Mouse (Mus musculus) liver, adult 2 months (tissue): ENCODE measurements around the gene Elmsan1. TPM values are rescaled to one million over a fixed set of nuclear protein-coding genes. Genes with fewer than 3 reads are reported as not detected.

ENCODE experiments used
- DNase-seq: peaks from one replicate; pipeline ENCODE4 v3.0.0-alpha.2; 2011; ENCODE audit warnings: low read depth, low spot score; ENCODE audit errors: extremely low read depth
- H3K27ac ChIP-seq: fragments of 200-500 bp; replicated peaks from 2 replicates; pipeline ENCODE4 v1.5.1; 2012; ENCODE audit warnings: low read depth, mild to moderate bottlenecking, control low read depth, inconsistent platforms, low read length; ENCODE audit not compliant: insufficient read depth
- H3K27me3 ChIP-seq: fragments of 200-500 bp; 2 replicates; pipeline ENCODE4 v1.6.1; 2012; ENCODE audit warnings: mild to moderate bottlenecking, moderate library complexity, low read length, inconsistent platforms; ENCODE audit not compliant: control insufficient read depth, insufficient read depth
- H3K36me3 ChIP-seq: fragments of 200-500 bp; 2 replicates; pipeline ENCODE4 v1.6.1; 2012; ENCODE audit warnings: low read length, inconsistent platforms; ENCODE audit not compliant: control insufficient read depth, insufficient read depth
- H3K4me1 ChIP-seq: fragments of 200-500 bp; 2 replicates; pipeline ENCODE4 v1.6.1; 2011; ENCODE audit warnings: low read length; ENCODE audit not compliant: control insufficient read depth, insufficient read depth
- H3K4me3 ChIP-seq: fragments of 200-500 bp; 2 replicates; pipeline ENCODE4 v1.5.1; 2011; ENCODE audit warnings: low read depth, mild to moderate bottlenecking, control low read depth, low read length, moderate library complexity; ENCODE audit not compliant: insufficient read depth
- H3K79me2 ChIP-seq: fragments of 200-500 bp; 2 replicates; pipeline ENCODE4 v1.6.1; 2012; ENCODE audit warnings: inconsistent platforms, mild to moderate bottlenecking, low read length, moderate library complexity; ENCODE audit not compliant: control insufficient read depth, insufficient read depth
- H3K9ac ChIP-seq: fragments of 200-500 bp; 2 replicates; pipeline ENCODE4 v1.6.1; 2012; ENCODE audit warnings: low read depth, mild to moderate bottlenecking, control low read depth, inconsistent platforms, low read length
- CTCF ChIP-seq: fragments of 200-500 bp; IDR thresholded peaks from 2 replicates; pipeline ENCODE4 v1.5.1; 2011; ENCODE audit warnings: low read depth, low read length, control low read depth
- POLR2A ChIP-seq: fragments of 200-500 bp; IDR thresholded peaks from 2 replicates; pipeline ENCODE4 v1.6.1; 2011; ENCODE audit warnings: low read length, control low read depth; ENCODE audit not compliant: insufficient read depth; ENCODE audit errors: extremely low read depth
- WGBS: fragments of 180-500 bp; shearing (Covaris S2); methylation state at CpG from one replicate; pipeline ENCODE4 v1.1.7; 2018; 5-methylcytosine and 5-hydroxymethylcytosine counted together
- polyA plus RNA-seq: library from polyadenylated mRNA; depleted of rRNA; stranded (reverse); fragments of >200 nt; gene quantifications from 2 replicates; pipeline ENCODE4 v1.2.3, GENCODE M21; 2012
- total RNA-seq: library from RNA; depleted of rRNA; stranded (reverse); fragments of >200 nt; gene quantifications from 2 replicates; pipeline ENCODE4 v1.2.3, GENCODE M21; 2014

Elmsan1 gene
- total and polyA plus RNA-seq, 2 experiments = 2.3 to 3.8 TPM

- no peaks in the 10 kb centered on the region for H3K36me3 ChIP-seq
- H3K4me1 ChIP-seq = peaks cover 17% of the 10 kb centered on the region
- H3K4me3 ChIP-seq = no peak overlapping the region
- TF ChIP-seq CTCF (no peak), POLR2A (no peak)
- WGBS = 35% methylated on average over 4 of the region's 4 CpGs
- no peak for DNase-seq
- no peak overlapping the region for H3K9ac ChIP-seq
- peaks cover 68% of the 10 kb centered on the region for H3K79me2 ChIP-seq
- H3K27ac ChIP-seq = no peak overlapping the region
- no peaks in the 10 kb centered on the region for H3K27me3 ChIP-seq
Measured at GRCm38 (mm10) chr12:84212297-84212696, 6.4 kb downstream of the Elmsan1 start.

- H3K4me1 ChIP-seq = peaks cover 18% of the 10 kb centered on the region
- no peak overlapping the region for H3K9ac ChIP-seq
- peaks cover 62% of the 10 kb centered on the region for H3K79me2 ChIP-seq
- DNase-seq = no peak
- TF ChIP-seq POLR2A = no peak
- no peak for TF ChIP-seq CTCF
- 90% methylated on average over 9 of the region's 9 CpGs for WGBS
- H3K36me3 ChIP-seq = no peaks in the 10 kb centered on the region
- no peak overlapping the region for H3K4me3 ChIP-seq
- H3K27ac ChIP-seq = no peak overlapping the region
- H3K27me3 ChIP-seq = no peaks in the 10 kb centered on the region
Measured at GRCm38 (mm10) chr12:84211021-84211538, 7.6 kb downstream of the Elmsan1 start.

DNA sequence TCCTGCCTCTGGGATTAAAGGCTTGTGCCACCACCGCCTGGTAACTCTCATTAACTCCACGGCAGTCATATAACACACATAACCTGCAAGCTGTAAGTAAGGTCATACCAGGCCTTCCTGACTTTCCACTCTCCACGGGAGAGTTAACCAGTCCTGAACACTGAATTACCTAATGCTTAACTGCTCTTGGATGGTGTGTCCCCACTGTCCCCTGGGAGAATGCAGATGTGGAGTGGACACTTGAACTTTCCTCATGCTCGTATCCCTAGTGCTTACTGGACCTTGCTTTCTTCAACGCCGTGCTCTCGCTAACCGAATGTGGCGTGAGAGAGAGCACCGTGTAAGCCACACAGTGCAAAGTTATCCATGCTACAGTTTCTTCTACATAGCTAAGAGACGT, 8.4 kb downstream of the Elmsan1 start:
- 89% methylated on average over 11 of the region's 11 CpGs for WGBS
- Histone ChIP-seq H3K4me1 (peaks cover 15% of the 10 kb centered on the region), H3K27me3 (no peaks in the 10 kb centered on the region), H3K36me3 (no peaks in the 10 kb centered on the region), H3K9ac (no peak overlapping the region), H3K27ac (no peak overlapping the region), H3K4me3 (no peak overlapping the region), H3K79me2 (peaks cover 63% of the 10 kb centered on the region)
- TF ChIP-seq POLR2A = no peak
- TF ChIP-seq CTCF = no peak
- no peak for DNase-seq

DNA sequence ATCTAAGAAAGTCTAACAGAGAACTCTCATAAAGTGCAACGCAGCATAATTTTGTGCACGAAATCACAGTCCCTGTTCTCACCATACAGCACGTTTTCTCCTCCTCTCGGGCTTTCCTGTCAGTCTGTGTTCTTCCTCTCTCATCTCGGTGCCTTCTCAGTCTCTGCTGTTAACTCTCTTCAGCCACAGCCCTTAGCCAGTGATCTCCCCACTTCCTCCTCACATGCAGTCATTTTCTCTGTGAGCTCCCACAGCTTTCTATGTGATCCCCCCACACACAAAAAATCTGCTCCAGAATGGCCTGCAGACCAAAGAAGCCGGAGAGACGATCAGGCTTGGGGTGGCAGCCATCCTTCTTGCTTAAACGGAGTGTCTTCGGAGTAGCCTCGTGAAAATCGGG, 9.6 kb downstream of the Elmsan1 start:
- no peak for TF ChIP-seq CTCF
- TF ChIP-seq POLR2A = no peak
- no peak overlapping the region for H3K4me3 ChIP-seq
- H3K36me3 ChIP-seq = no peaks in the 10 kb centered on the region
- H3K4me1 ChIP-seq = peaks cover 15% of the 10 kb centered on the region
- no peak for DNase-seq
- 86% methylated on average over 11 of the region's 11 CpGs for WGBS
- H3K79me2 ChIP-seq = peaks cover 61% of the 10 kb centered on the region
- H3K9ac ChIP-seq = no peak overlapping the region
- no peak overlapping the region for H3K27ac ChIP-seq
- no peaks in the 10 kb centered on the region for H3K27me3 ChIP-seq

- WGBS = 72% methylated on average over 18 of the region's 18 CpGs
- H3K27ac ChIP-seq = no peak overlapping the region
- TF ChIP-seq CTCF (no peak), POLR2A (no peak)
- H3K9ac ChIP-seq = no peak overlapping the region
- no peak overlapping the region for H3K4me3 ChIP-seq
- H3K27me3 ChIP-seq = no peaks in the 10 kb centered on the region
- H3K4me1 ChIP-seq = peaks cover 28% of the 10 kb centered on the region
- no peak for DNase-seq
- H3K79me2 ChIP-seq = peaks cover 54% of the 10 kb centered on the region
- no peaks in the 10 kb centered on the region for H3K36me3 ChIP-seq
Measured at GRCm38 (mm10) chr12:84207209-84207817, 11.4 kb downstream of the Elmsan1 start.

- DNase-seq = peak; percentile 80
- H3K27ac ChIP-seq = no peak overlapping the region
- peaks cover 35% of the 10 kb centered on the region for H3K4me1 ChIP-seq
- 22% methylated on average over 7 of the region's 7 CpGs for WGBS
- no peaks in the 10 kb centered on the region for H3K36me3 ChIP-seq
- H3K79me2 ChIP-seq = peaks cover 51% of the 10 kb centered on the region
- H3K9ac ChIP-seq = no peak overlapping the region
- TF ChIP-seq POLR2A (no peak), CTCF (no peak)
- no peaks in the 10 kb centered on the region for H3K27me3 ChIP-seq
- no peak overlapping the region for H3K4me3 ChIP-seq
Measured at GRCm38 (mm10) chr12:84206525-84206924, 12.2 kb downstream of the Elmsan1 start.
